Mouse (Mus musculus): ENCODE measurements at regions not wholly inside any gene's neighbourhood (a gene's known extent, or its start where the extent isn't known, plus 50 kb on each side); places are given as distances from the start of the nearest gene placed in this dataset.

GRCm38 (mm10) chr8:33115271-33116236 is 313.0 kb upstream of the 5930422O12Rik start:
- 82% methylated on average over 17 of the region's 17 CpGs for WGBS
- Histone ChIP-seq H3K4me1 (ENCODE audit: control insufficient read depth, insufficient read depth, low read length) (no peaks in the 10 kb centered on the region), H3K79me2 (replicated peaks; ENCODE audit: control insufficient read depth, insufficient read depth, low read length) (no peaks in the 10 kb centered on the region), H3K27ac (no peak overlapping the region), H3K27me3 (ENCODE audit: control insufficient read depth, insufficient read depth, low read length) (no peaks in the 10 kb centered on the region), H3K4me3 (no peak overlapping the region), H3K9ac (ENCODE audit: low read depth, low read length) (no peak overlapping the region), H3K36me3 (ENCODE audit: control insufficient read depth, insufficient read depth, low read length) (no peaks in the 10 kb centered on the region)
- intact Hi-C loops (cut with DNase I): no loop called here
- no peak for DNase-seq
- TF ChIP-seq POLR2A (IDR thresholded peaks at IDR 0.05; ENCODE audit: insufficient read depth, low read depth, low read length): no peak
- TF ChIP-seq CTCF (IDR thresholded peaks at IDR 0.05): no peak
- TF ChIP-seq EP300 (IDR thresholded peaks at IDR 0.05; ENCODE audit: insufficient read depth, low read depth, low read length): no peak

GRCm38 (mm10) chr8:33123061-33123587 is 305.4 kb upstream of the 5930422O12Rik start:
- no peak for TF ChIP-seq EP300 (IDR thresholded peaks at IDR 0.05; ENCODE audit: insufficient read depth, low read depth, low read length)
- no peak for TF ChIP-seq POLR2A (IDR thresholded peaks at IDR 0.05; ENCODE audit: insufficient read depth, low read depth, low read length)
- no peak for TF ChIP-seq CTCF (IDR thresholded peaks at IDR 0.05)
- no peaks in the 10 kb centered on the region for H3K4me1 ChIP-seq (ENCODE audit: control insufficient read depth, insufficient read depth, low read length)
- H3K9ac ChIP-seq (ENCODE audit: low read depth, low read length): no peak overlapping the region
- H3K27ac ChIP-seq: no peak overlapping the region
- no peaks in the 10 kb centered on the region for H3K79me2 ChIP-seq (replicated peaks; ENCODE audit: control insufficient read depth, insufficient read depth, low read length)
- no peak overlapping the region for H3K4me3 ChIP-seq
- intact Hi-C loops (cut with DNase I): no loop called here
- H3K27me3 ChIP-seq (ENCODE audit: control insufficient read depth, insufficient read depth, low read length): no peaks in the 10 kb centered on the region
- DNase-seq: no peak
- no peaks in the 10 kb centered on the region for H3K36me3 ChIP-seq (ENCODE audit: control insufficient read depth, insufficient read depth, low read length)
- 67% methylated on average over 3 of the region's 3 CpGs for WGBS

GRCm38 (mm10) chr8:33126981-33127380 is 301.5 kb upstream of the 5930422O12Rik start:
- Histone ChIP-seq H3K4me1 (ENCODE audit: control insufficient read depth, insufficient read depth, low read length) (no peaks in the 10 kb centered on the region), H3K79me2 (replicated peaks; ENCODE audit: control insufficient read depth, insufficient read depth, low read length) (no peaks in the 10 kb centered on the region), H3K27ac (no peak overlapping the region), H3K27me3 (ENCODE audit: control insufficient read depth, insufficient read depth, low read length) (no peaks in the 10 kb centered on the region), H3K4me3 (no peak overlapping the region), H3K36me3 (ENCODE audit: control insufficient read depth, insufficient read depth, low read length) (no peaks in the 10 kb centered on the region), H3K9ac (ENCODE audit: low read depth, low read length) (no peak overlapping the region)
- DNase-seq: no peak
- 79% methylated on average over 2 of the region's 2 CpGs for WGBS
- TF ChIP-seq EP300 (IDR thresholded peaks at IDR 0.05; ENCODE audit: insufficient read depth, low read depth, low read length) (no peak), CTCF (IDR thresholded peaks at IDR 0.05) (no peak), POLR2A (IDR thresholded peaks at IDR 0.05; ENCODE audit: insufficient read depth, low read depth, low read length) (no peak)
- intact Hi-C loops (cut with DNase I): no loop called here

GRCm38 (mm10) chr8:33138874-33139273 is 289.6 kb upstream of the 5930422O12Rik start:
- Histone ChIP-seq H3K36me3 (ENCODE audit: control insufficient read depth, insufficient read depth, low read length) (no peaks in the 10 kb centered on the region), H3K4me1 (ENCODE audit: control insufficient read depth, insufficient read depth, low read length) (no peaks in the 10 kb centered on the region), H3K27me3 (ENCODE audit: control insufficient read depth, insufficient read depth, low read length) (no peaks in the 10 kb centered on the region), H3K27ac (no peak overlapping the region), H3K9ac (ENCODE audit: low read depth, low read length) (no peak overlapping the region), H3K79me2 (replicated peaks; ENCODE audit: control insufficient read depth, insufficient read depth, low read length) (no peaks in the 10 kb centered on the region), H3K4me3 (no peak overlapping the region)
- no peak for DNase-seq
- WGBS: 21% methylated on average over 2 of the region's 2 CpGs
- TF ChIP-seq POLR2A (IDR thresholded peaks at IDR 0.05; ENCODE audit: insufficient read depth, low read depth, low read length): no peak
- no peak for TF ChIP-seq CTCF (IDR thresholded peaks at IDR 0.05)
- no peak for TF ChIP-seq EP300 (IDR thresholded peaks at IDR 0.05; ENCODE audit: insufficient read depth, low read depth, low read length)
- intact Hi-C loops (cut with DNase I): no loop called here

GRCm38 (mm10) chr8:33139850-33140249 is 288.7 kb upstream of the 5930422O12Rik start:
- DNase-seq: no peak
- TF ChIP-seq POLR2A (IDR thresholded peaks at IDR 0.05; ENCODE audit: insufficient read depth, low read depth, low read length) (no peak), CTCF (IDR thresholded peaks at IDR 0.05) (no peak), EP300 (IDR thresholded peaks at IDR 0.05; ENCODE audit: insufficient read depth, low read depth, low read length) (no peak)
- intact Hi-C loops (cut with DNase I): no loop called here
- Histone ChIP-seq H3K4me3 (no peak overlapping the region), H3K27ac (no peak overlapping the region), H3K79me2 (replicated peaks; ENCODE audit: control insufficient read depth, insufficient read depth, low read length) (no peaks in the 10 kb centered on the region), H3K4me1 (ENCODE audit: control insufficient read depth, insufficient read depth, low read length) (no peaks in the 10 kb centered on the region), H3K27me3 (ENCODE audit: control insufficient read depth, insufficient read depth, low read length) (no peaks in the 10 kb centered on the region), H3K9ac (ENCODE audit: low read depth, low read length) (no peak overlapping the region), H3K36me3 (ENCODE audit: control insufficient read depth, insufficient read depth, low read length) (no peaks in the 10 kb centered on the region)
- WGBS: 87% methylated on average over 2 of the region's 2 CpGs

- no peak for DNase-seq
- 86% methylated on average over 6 of the region's 6 CpGs for WGBS
- Histone ChIP-seq H3K27me3 (ENCODE audit: control insufficient read depth, insufficient read depth, low read length) (no peaks in the 10 kb centered on the region), H3K79me2 (replicated peaks; ENCODE audit: control insufficient read depth, insufficient read depth, low read length) (no peaks in the 10 kb centered on the region), H3K4me1 (ENCODE audit: control insufficient read depth, insufficient read depth, low read length) (no peaks in the 10 kb centered on the region), H3K4me3 (no peak overlapping the region), H3K36me3 (ENCODE audit: control insufficient read depth, insufficient read depth, low read length) (no peaks in the 10 kb centered on the region), H3K9ac (ENCODE audit: low read depth, low read length) (no peak overlapping the region), H3K27ac (no peak overlapping the region)
- intact Hi-C loops (cut with DNase I): no loop called here
- no peak for TF ChIP-seq POLR2A (IDR thresholded peaks at IDR 0.05; ENCODE audit: insufficient read depth, low read depth, low read length)
- no peak for TF ChIP-seq EP300 (IDR thresholded peaks at IDR 0.05; ENCODE audit: insufficient read depth, low read depth, low read length)
- TF ChIP-seq CTCF (IDR thresholded peaks at IDR 0.05): no peak
These were observed 250.9 kb upstream of the 5930422O12Rik start for GRCm38 (mm10) chr8:33177642-33178041.
